Mouse (Mus musculus) liver, embryonic 14.5 days (tissue): Measurements from ENCODE around the gene Fzd5.

Source experiments
- CTCF ChIP-seq: IDR thresholded peaks from 2 replicates; pipeline ENCODE4 v1.5.1; 2016; ENCODE audit warnings: antibody characterized with exemption, low read depth, control low read depth
- EP300 ChIP-seq: IDR thresholded peaks from 2 replicates; pipeline ENCODE4 v1.6.1; 2016; ENCODE audit warnings: antibody characterized with exemption, low read depth

DNA sequence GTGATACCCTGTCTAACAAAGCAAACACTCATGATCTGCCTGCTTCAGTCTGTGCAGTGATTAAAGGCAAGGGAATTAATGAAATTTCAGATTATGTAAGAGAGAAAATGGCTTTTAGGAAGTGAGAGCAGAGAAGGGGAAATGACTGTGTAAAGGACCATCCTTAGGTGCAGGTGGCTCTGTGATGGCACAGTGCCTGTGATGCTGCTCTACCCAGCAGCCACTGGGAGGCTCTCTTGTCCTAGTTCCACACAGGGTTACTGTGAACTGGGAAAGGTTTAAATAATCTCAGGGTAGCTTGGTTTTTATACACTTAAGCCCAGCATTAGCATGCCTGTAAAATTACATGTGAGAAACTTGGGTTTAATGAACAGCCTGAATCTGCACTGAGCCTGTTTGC lies 20.0 kb downstream of the Fzd5 start:
- peak; percentile 86 for TF ChIP-seq CTCF
- no peak for TF ChIP-seq EP300
